Mouse (Mus musculus): ENCODE data around the gene Rps21. TPM values are rescaled to one million over a fixed set of nuclear protein-coding genes. Genes with fewer than 3 reads are reported as not detected.

The Rps21 gene
- total and polyA plus RNA-seq, 2 experiments, result 713 to 880 TPM

- H3K4me3 ChIP-seq (ENCODE audit: insufficient read depth, low read depth, low read length), result no peak overlapping the region
- H3K9ac ChIP-seq (ENCODE audit: low read depth, low read length), result no peak overlapping the region
- no peak for DNase-seq (ENCODE audit: extremely low read depth, low read depth, low spot score)
- WGBS, result 90% methylated on average over 4 of the region's 4 CpGs
- no peaks in the 10 kb centered on the region for H3K79me2 ChIP-seq (ENCODE audit: control insufficient read depth, insufficient read depth, low read length)
- H3K4me1 ChIP-seq (ENCODE audit: control insufficient read depth, insufficient read depth, low read length), result 0 out of 2 replicates have a peak, but pooled peaks cover 4% of the 10 kb centered on the region
- no peak overlapping the region for H3K27ac ChIP-seq (replicated peaks; ENCODE audit: insufficient read depth, low read depth, low read length)
- peaks cover under 1% of the 10 kb centered on the region; the same call in 1 of the 2 replicates for H3K27me3 ChIP-seq (ENCODE audit: control insufficient read depth, insufficient read depth, low read length)
- TF ChIP-seq POLR2A (IDR thresholded peaks at IDR 0.05; ENCODE audit: extremely low read depth, insufficient read depth, low read length), result no peak
- TF ChIP-seq CTCF (IDR thresholded peaks at IDR 0.05; ENCODE audit: low read depth, low read length), result no peak
- no peaks in the 10 kb centered on the region for H3K36me3 ChIP-seq (ENCODE audit: control insufficient read depth, insufficient read depth, low read length)
These were observed 26.7 kb upstream of the Rps21 start for GRCm38 (mm10) chr2:180230482-180230881.

- Histone ChIP-seq H3K4me1 (ENCODE audit: control insufficient read depth, insufficient read depth, low read length) (no peaks in the 10 kb centered on the region), H3K4me3 (ENCODE audit: insufficient read depth, low read depth, low read length) (no peak overlapping the region), H3K9ac (ENCODE audit: low read depth, low read length) (no peak overlapping the region), H3K36me3 (ENCODE audit: control insufficient read depth, insufficient read depth, low read length) (no peaks in the 10 kb centered on the region), H3K79me2 (ENCODE audit: control insufficient read depth, insufficient read depth, low read length) (no peaks in the 10 kb centered on the region), H3K27ac (replicated peaks; ENCODE audit: insufficient read depth, low read depth, low read length) (no peak overlapping the region), H3K27me3 (ENCODE audit: control insufficient read depth, insufficient read depth, low read length) (no peaks in the 10 kb centered on the region)
- TF ChIP-seq POLR2A (IDR thresholded peaks at IDR 0.05; ENCODE audit: extremely low read depth, insufficient read depth, low read length) (no peak), CTCF (IDR thresholded peaks at IDR 0.05; ENCODE audit: low read depth, low read length) (no peak)
- DNase-seq (ENCODE audit: extremely low read depth, low read depth, low spot score), result no peak
- WGBS, result 87% methylated on average over 7 of the region's 7 CpGs
These were observed 23.9 kb upstream of the Rps21 start for GRCm38 (mm10) chr2:180233101-180233904.

- H3K27ac ChIP-seq (replicated peaks; ENCODE audit: insufficient read depth, low read depth, low read length), result no peak overlapping the region
- TF ChIP-seq POLR2A (IDR thresholded peaks at IDR 0.05; ENCODE audit: extremely low read depth, insufficient read depth, low read length) (no peak), CTCF (IDR thresholded peaks at IDR 0.05; ENCODE audit: low read depth, low read length) (no peak)
- no peaks in the 10 kb centered on the region for H3K4me1 ChIP-seq (ENCODE audit: control insufficient read depth, insufficient read depth, low read length)
These were observed 22.8 kb upstream of the Rps21 start for GRCm38 (mm10) chr2:180234353-180234752.

GRCm38 (mm10) chr2:180234980-180235379 lies 22.2 kb upstream of the Rps21 start:
- TF ChIP-seq CTCF (IDR thresholded peaks at IDR 0.05; ENCODE audit: low read depth, low read length), result no peak
- no peak for TF ChIP-seq POLR2A (IDR thresholded peaks at IDR 0.05; ENCODE audit: extremely low read depth, insufficient read depth, low read length)
- Histone ChIP-seq H3K4me1 (ENCODE audit: control insufficient read depth, insufficient read depth, low read length) (no peaks in the 10 kb centered on the region), H3K79me2 (ENCODE audit: control insufficient read depth, insufficient read depth, low read length) (no peaks in the 10 kb centered on the region), H3K9ac (ENCODE audit: low read depth, low read length) (no peak overlapping the region), H3K36me3 (ENCODE audit: control insufficient read depth, insufficient read depth, low read length) (no peaks in the 10 kb centered on the region), H3K27ac (replicated peaks; ENCODE audit: insufficient read depth, low read depth, low read length) (no peak overlapping the region), H3K27me3 (ENCODE audit: control insufficient read depth, insufficient read depth, low read length) (no peaks in the 10 kb centered on the region), H3K4me3 (ENCODE audit: insufficient read depth, low read depth, low read length) (no peak overlapping the region)
- 65% methylated on average over 6 of the region's 6 CpGs for WGBS
- DNase-seq (ENCODE audit: extremely low read depth, low read depth, low spot score), result no peak

More at GRCm38 (mm10) chr2:180234353-180234752, 22.8 kb upstream of the Rps21 start:
- no peaks in the 10 kb centered on the region for H3K27me3 ChIP-seq (ENCODE audit: control insufficient read depth, insufficient read depth, low read length)
- H3K9ac ChIP-seq (ENCODE audit: low read depth, low read length), result no peak overlapping the region
- H3K36me3 ChIP-seq (ENCODE audit: control insufficient read depth, insufficient read depth, low read length), result no peaks in the 10 kb centered on the region
- DNase-seq (ENCODE audit: extremely low read depth, low read depth, low spot score), result no peak
- H3K4me3 ChIP-seq (ENCODE audit: insufficient read depth, low read depth, low read length), result no peak overlapping the region
- no peaks in the 10 kb centered on the region for H3K79me2 ChIP-seq (ENCODE audit: control insufficient read depth, insufficient read depth, low read length)
- 51% methylated on average over 8 of the region's 8 CpGs for WGBS

- Histone ChIP-seq H3K27ac (replicated peaks; ENCODE audit: insufficient read depth, low read depth, low read length) (no peak overlapping the region), H3K9ac (ENCODE audit: low read depth, low read length) (no peak overlapping the region), H3K27me3 (ENCODE audit: control insufficient read depth, insufficient read depth, low read length) (no peaks in the 10 kb centered on the region), H3K4me1 (ENCODE audit: control insufficient read depth, insufficient read depth, low read length) (no peaks in the 10 kb centered on the region), H3K36me3 (ENCODE audit: control insufficient read depth, insufficient read depth, low read length) (no peaks in the 10 kb centered on the region), H3K79me2 (ENCODE audit: control insufficient read depth, insufficient read depth, low read length) (no peaks in the 10 kb centered on the region), H3K4me3 (ENCODE audit: insufficient read depth, low read depth, low read length) (no peak overlapping the region)
- DNase-seq (ENCODE audit: extremely low read depth, low read depth, low spot score), result no peak
- 88% methylated on average over 4 of the region's 4 CpGs for WGBS
- no peak for TF ChIP-seq CTCF (IDR thresholded peaks at IDR 0.05; ENCODE audit: low read depth, low read length)
- no peak for TF ChIP-seq POLR2A (IDR thresholded peaks at IDR 0.05; ENCODE audit: extremely low read depth, insufficient read depth, low read length)
These were observed 21.4 kb upstream of the Rps21 start for GRCm38 (mm10) chr2:180235788-180236187.

GRCm38 (mm10) chr2:180236500-180236899 lies 20.7 kb upstream of the Rps21 start:
- no peak overlapping the region for H3K27ac ChIP-seq (replicated peaks; ENCODE audit: insufficient read depth, low read depth, low read length)
- no peak overlapping the region for H3K9ac ChIP-seq (ENCODE audit: low read depth, low read length)
- TF ChIP-seq CTCF (IDR thresholded peaks at IDR 0.05; ENCODE audit: low read depth, low read length) (no peak), POLR2A (IDR thresholded peaks at IDR 0.05; ENCODE audit: extremely low read depth, insufficient read depth, low read length) (no peak)
- DNase-seq (ENCODE audit: extremely low read depth, low read depth, low spot score), result no peak
- no peaks in the 10 kb centered on the region for H3K79me2 ChIP-seq (ENCODE audit: control insufficient read depth, insufficient read depth, low read length)
- no peaks in the 10 kb centered on the region for H3K4me1 ChIP-seq (ENCODE audit: control insufficient read depth, insufficient read depth, low read length)
- H3K4me3 ChIP-seq (ENCODE audit: insufficient read depth, low read depth, low read length), result no peak overlapping the region
- H3K27me3 ChIP-seq (ENCODE audit: control insufficient read depth, insufficient read depth, low read length), result no peaks in the 10 kb centered on the region
- no peaks in the 10 kb centered on the region for H3K36me3 ChIP-seq (ENCODE audit: control insufficient read depth, insufficient read depth, low read length)
- 64% methylated on average over 3 of the region's 3 CpGs for WGBS
